Mouse (Mus musculus) layer of hippocampus, postnatal 25 days (tissue): ENCODE measurements around the gene Pkm. TPM values are rescaled to one million over a fixed set of nuclear protein-coding genes. Genes with fewer than 3 reads are reported as not detected.

Experiments
- DNase-seq, 2 experiments: peaks; one replicate each; pipeline ENCODE4 v3.0.0; 2022; ENCODE audit warnings: mixed read lengths in 2 of 2, low spot score in 1 of 2; ENCODE audit errors: extremely low spot score in 1 of 2
- total RNA-seq, 2 experiments: library from RNA; stranded (reverse); gene quantifications; 2 replicates each; pipeline ENCODE4 v1.2.3; 2021

Pkm gene
- total RNA-seq = 1,000 to 10,000 TPM; 1,212 to 1,366 TPM

DNA sequence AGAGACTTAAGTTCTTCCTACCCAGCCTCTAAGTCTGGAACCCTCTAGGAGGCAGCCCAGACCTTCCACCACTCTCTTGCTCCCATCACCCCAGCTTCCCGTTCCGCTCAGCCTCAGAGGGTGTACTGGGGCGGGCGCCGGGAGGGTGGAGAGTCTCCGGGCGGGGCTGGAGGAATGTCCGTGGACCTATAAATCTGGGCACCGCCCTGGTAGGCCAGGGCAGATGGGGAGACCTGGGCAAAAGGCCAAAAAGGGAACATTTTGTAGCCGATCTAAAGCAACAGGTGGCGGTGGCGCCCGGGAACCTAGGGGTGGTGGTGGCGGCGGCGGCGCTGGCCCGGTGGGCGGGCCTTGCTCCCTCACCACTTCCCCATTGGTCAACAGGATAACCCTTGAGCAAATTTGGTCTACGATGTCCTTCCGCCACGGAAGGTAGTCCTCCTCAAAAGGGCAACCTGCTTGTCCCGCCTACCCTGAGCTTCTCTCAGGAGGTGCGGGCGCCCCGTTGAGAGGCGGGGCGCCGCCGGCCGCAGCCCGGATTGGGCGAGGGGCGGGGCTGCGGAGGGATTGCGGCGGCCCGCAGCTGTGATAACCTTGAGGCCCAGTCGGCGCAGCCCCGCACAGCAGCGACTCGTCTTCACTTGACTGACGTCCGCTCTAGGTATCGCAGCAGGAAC is at the start of gene Pkm:
TSS of gene Pkm (plus strand) at position 411 of the 677 bp plus-strand sequence.
- peak; percentile 92 to 94 for DNase-seq

DNA sequence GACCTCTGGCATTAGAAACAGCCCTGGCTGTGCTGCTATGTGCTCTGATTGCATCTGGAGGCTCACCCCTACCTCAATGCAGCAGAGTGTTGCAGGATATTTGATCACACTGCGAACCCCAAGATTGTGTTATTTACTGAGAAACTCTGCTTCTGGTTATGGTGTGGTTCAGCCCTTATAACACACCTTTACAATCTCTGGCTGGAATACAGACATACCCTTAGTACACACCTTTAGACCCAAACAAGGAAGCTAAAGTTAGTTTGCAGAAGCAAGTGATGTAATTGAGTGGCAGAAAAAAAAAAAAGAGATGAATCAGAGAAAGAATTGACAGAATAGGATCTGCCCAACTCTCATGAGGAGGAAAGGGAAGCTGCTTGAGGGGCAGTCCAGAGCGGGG is 45.2 kb upstream of the Pkm start:
- DNase-seq = no peak

DNA sequence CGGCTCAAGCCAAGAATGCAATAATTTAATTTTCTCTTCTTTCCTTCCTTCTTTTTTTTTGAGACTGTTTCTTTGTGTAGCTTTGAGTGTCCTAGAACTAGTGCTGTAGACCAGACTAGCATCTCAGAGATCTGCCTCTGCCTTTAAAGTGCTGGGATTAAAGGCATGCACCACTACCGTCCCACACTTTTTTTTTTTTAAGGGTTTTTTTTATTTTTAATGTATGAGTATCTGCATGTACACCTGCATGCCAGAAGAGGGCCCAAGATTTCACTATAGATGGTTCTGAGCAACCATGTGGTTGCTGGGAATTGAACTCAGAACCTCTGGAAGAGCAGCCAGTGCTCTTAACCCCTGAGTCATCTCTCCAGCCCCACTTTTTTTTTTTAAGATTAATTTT is 40.4 kb upstream of the Pkm start:
- no peak for DNase-seq

DNA sequence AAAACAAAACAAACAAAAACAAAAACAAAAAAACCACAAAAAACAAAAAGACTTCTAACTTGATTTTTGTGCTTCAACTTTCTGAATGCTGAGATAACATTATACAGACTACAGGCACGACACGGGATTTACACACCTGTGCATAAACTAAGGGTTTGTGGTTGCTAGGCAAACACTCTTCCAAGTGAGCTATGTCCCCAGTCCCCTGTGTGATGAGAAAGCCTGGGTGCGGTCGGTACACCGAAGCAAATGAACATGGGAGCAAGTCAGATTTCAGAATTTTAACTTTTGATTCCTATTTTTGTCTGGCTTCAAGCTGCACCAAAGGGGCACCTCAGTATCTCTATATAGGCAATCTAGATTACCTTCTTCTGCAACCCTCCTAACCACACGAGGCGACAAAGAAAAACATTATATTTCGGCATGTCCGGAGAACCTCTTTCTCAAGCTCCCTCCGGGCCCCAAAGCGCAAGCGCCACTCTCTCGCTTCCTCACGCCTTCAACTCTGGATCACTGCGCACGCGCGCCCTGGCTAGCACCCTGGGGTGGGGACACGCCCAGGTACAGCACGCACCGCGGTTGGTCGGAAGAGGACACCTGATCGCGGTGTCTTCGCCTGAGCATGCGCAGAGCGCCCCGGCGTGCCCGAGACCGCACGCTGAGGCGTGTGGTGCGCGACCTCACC is 39.4 kb upstream of the Pkm start, which contains the start of gene Parp6:
TSS of gene Parp6 (plus strand) at position 663 of the 685 bp plus-strand sequence.
- peak; percentile 98 to 99 for DNase-seq

DNA sequence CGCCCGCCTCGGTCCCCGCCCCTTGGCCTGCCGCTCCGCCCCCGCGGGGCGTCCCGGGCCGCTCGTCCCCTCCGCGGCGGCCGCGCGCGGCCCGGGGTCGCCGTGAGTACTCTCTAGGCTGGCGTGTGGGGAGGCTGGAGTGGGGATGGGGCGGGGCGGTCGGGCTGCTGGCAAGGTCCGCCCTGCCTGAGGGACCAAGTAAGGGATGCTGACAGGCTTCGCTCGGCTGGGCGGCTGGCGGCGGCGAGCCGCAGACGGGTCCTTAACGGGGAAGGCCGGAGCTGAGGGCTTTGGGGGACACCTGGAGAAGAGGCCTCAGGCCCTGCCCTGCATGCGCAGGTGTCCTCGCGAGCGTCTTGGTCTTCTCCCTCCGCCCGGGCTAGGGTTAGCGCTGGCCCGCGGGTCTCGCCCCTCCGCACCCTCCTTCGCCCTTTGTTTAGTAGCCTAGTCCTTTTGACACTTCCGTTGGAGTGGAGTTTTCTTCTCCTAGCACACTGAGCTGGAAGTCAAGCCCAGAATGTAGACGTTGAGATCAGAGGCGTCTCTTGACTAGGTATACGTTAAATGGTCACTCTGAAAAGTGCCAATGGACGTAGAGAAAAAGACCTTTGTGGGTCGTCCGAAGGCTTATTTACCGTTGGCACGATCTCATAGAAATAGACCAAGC is 38.7 kb upstream of the Pkm start:
- DNase-seq = peak in 1 of 2 experiments; percentile 8

DNA sequence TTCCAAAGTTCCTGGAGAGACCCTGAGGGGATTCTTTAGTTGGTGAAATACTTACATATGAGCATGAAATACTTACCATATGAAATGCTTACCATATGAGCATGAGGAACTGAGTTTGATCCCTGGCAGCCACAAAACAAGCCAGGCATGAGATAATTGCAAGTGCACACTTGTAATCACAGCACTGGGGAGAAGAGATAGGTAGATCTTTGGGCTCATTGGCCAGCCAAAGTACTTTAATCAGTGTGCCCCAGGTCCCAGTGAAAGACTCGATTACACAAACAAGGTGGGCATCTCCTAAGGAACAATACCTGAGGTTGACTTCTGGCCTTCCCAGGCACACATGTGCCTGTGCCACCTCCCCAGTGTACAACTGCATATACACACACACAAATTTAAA is 17.8 kb upstream of the Pkm start:
- no peak for DNase-seq

DNA sequence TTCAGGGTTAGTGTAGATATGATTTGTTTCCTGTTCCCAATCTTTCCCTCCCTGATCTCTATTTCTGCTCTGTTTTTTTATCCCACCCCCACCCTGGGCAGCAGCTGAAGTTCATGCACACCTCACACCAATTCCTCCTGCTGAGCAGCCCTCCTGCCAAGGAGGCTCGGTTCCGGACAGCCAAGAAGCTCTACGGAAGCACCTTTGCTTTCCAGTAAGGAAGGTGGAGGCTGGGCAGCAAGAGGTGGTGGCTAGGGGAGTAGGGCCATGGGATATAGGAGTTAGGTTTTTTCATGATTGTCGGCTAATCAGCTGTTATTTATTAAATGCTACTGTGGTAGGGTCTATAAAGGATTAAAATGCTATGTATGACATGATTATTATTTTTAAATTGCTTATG is 16.2 kb upstream of the Pkm start:
- no peak for DNase-seq

DNA sequence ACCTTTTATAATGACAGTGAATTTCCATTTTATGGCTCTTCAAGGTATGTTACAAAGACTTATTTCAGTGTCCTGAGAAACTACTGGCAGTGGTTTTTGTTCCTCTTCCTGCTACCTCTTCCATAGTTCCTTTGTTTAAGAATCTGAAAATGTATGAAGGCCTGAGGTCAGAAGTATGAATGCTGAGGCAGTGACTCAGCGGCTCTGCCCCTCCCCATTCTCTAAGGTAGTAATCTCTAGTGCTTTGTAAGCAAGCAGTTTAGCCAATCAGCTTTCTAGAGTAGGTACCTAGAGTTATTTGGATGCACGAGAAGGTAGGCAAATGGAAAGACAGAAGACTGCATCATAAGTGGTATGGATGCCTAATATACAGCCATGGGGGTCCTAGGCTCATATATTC is 14.8 kb upstream of the Pkm start:
- DNase-seq = no peak

DNA sequence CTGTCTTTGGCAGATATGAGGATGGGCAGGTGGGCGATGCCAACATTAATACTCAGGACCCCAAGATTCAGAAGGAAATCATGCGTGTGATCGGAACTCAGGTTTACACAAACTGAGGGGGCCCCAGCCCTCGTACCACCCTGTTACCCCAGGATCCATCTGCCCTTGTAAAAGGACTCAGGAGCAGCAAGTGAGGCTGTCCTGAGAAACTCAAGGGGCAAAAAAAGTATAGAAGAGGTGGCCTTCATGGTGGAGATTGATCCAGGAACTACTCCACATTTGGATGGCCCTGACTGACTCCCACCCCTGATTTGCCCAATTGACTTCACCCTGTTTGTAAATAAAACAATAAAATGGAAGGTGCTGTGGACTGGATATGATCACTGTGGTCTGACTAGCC is 6.3 kb upstream of the Pkm start:
- DNase-seq = no peak

DNA sequence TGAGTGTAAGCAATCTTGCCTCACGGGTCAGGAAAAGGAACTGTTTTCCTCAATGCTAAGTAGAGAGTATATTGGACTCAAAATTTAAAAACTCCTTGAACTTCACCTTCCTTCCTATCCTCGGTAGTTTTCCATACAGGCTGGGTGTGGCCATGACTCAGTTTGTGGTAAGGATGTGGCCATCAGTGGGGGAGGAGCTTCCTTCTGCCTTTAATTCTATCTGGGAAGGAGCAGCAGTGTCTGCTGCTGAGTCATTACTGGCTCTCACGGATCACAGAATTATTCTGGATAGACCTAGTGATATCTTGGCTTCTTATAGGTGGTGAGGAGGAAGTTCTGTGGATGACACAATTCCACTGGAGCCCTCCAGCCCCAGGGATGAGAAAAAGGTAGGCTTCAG is 2.8 kb upstream of the Pkm start:
- no peak for DNase-seq

DNA sequence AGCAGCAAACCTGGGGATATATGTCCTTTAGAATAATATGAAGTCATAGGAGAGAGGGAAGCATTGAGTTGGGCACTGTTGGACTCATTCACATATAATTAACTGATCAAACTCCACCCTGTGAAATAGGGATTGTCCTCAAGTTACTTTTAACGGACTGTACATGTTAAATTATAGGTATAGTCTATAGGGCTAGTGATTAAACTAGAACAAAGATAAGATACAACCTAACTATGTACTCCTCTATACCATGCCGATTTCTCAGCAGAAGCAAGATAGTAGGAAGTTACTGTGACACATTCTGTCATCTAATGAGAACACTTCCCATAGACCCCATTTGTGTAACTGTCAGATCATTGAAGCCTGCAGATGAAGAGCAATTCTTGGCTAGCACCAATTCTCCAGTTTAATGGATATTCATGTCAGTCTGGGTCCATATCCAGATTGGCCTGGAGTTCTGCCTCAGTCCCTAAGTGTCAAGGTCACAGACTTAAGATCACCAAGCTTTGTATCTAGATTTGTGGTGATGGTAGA is 1.7 kb upstream of the Pkm start:
- no peak for DNase-seq

DNA sequence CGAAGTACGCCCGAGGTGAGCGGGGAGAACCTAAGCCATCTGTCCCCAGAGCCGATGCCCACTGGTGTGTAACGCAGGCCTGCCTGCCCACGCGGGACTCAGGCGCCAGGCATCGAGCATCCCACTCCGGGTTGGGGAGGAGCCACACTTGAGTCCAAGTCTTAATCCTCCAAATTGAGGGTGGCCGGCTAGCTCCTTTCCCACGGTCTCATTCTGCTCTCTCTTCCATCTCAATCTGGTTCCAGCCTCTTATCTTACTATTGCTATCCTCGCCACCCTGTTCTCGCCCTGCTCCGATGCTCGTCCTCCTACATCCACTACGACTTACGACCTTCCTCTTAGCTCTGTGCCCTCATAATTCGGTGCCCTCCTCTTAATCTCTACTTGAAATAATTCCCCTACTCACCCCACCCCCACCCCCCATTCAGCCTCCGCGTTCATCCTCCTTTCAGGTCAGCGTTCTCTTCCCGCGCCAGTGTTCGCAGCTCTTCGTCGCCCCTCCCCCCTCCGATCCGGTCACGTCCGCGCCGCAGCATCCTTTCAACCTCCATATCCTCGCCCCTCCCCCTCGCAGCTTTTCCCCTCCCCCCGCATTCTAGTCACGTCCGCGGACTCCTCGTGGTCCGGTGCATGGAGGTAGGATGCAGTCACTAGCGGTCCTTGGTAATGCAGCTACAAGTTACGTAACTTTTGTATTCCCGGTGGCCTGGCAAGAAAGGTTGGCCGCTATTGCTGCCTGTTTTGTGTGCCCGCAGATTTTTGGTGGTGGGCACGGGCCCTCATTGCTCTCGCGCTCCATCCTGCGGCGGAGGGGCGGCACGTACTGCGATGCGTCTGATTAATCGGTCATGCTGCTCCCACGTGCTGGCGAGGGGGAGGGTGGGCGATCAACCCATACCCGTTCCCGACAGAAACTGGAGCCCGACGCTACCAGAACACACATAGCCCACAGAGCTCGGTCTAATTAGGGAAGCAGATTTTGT is 758 bp downstream of the Pkm start:
- DNase-seq = peak; percentile 73 to 74

DNA sequence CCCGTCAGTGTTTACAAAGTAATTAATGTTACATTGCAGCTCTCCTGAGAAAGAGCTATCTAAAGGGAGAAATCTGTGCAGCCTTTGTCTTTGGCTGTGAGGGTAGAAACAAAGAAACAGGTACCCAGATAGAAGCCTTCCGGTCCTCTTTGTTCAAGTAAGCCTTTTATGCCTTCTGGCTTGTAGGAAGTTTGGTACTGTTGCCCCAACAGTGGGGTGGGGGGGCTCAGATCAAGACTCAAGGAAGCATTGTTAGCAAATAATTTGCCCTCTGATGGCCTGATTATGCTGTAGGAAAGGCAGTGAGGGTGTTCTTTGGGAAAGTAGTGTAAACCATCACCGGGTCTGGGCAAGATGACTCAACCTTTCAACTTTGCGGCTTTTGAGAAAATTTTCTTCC is 2.0 kb downstream of the Pkm start:
- DNase-seq = no peak

DNA sequence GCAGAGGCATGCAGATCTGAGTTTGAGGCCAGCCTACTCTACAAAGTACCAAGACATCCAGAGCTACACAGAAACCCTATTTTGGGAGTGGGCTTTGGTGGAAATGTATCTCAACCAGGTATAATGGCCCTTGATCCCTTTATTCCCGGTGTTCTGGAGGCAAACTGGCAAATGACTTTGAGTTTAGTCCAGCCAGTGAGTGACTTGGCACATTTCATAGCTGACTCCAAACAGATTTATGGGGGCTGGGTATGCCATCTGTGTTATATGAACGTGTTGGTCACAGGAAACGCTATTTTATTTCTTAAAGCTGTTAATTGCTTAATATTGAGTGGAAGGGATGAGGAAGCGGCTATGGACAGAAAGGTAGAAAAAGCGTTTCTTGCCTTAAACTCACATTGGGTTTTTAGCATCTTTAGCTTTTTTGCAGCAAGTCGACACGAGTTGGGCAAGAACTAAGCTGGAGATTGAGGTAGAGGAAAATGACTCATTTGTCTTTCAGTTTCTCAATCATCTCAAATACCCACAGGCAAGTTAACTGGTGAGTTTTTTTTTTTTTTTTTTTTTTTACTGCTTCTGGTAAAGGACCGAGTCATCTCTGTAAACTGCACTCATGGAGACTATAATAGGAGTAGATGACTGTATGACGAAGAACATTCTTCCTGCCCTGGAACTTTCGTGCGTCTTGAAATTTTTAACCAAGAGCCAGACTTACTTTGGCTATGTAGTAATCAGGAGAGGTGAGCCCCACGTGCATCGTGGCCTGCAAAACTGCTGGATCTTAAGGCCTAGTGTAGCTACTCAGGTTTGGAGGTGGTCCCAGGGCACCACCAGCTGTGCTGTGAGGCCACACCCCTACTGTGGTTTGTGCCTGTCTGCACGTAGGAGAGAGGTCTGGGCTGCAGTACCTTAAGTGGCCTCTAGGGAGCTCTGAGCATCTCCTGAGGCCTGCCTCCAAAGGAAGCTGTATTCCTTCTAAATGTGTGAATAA is 3.2 kb downstream of the Pkm start:
- DNase-seq = peak in 1 of 2 experiments; percentile 76

DNA sequence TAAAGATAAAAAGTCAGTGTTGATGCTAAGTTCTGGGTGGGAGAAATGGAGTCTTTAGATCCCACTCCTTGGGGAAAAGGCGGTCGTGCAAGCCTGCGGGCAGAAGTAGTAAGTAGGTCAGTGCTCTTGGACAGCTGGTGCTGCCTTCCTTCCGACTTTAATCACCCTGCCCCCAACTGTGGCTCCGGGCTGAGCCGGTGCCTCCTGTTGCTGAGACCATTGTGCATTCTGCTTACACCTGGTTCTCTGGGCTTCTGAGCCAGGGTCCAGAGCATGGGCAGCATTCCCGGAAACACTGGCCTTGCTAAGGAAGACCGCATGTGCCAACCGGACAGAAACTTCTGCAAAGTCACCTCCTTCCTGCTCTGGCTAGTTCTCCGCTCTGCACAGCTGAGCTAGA is 4.3 kb downstream of the Pkm start:
- no peak for DNase-seq

DNA sequence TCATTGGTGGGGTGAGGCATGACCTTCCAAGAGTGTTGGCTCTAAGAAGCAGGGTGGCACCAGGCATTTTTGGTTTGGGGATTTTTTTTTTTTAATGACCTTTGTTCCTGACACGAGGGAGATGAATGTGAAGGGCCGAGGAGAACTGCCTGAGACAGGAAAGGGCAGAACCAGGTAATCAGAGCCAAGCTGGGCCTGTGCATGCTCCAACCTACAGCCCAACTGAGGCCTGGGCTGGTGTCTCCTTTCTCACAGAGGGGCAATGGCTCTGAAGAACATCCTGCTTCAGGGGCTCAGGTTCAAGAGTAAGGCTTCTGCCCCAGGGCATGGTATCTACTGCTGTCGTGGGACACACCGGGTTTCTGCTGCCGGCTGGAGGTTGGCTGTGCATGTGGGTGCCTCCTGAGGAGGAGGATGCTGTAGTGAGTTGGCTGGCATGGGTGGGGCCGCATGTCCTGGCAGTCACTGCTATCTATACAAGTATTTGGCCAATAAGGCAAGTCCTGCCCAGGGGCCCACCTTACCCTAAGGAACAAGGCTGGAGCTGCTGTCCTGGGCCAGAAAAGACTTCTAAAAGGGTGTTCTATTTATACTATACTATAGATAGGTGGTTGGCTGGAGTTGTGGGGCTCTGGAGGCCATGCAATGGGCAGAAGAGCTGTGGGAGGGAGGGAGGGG is 5.3 kb downstream of the Pkm start:
- no peak for DNase-seq

DNA sequence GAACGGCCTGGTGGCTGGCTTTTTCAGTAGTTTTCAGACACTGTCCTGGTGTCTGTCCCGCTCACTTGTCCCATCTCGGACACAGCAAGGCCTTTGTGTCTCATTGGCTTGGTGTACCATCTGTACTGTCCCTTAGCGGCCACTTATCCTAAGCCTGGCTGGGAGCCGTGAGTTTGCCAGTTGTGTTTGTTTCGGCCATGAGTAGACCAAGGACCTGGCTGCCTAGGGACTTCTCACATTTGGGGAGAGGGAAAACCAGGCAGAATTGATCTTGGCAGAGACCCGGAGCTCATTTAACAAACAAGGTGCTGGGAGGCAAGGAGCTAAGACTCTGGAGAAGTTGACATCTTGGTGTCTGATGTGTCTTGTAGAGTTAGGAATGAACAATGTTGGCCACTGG is 7.1 kb downstream of the Pkm start:
- DNase-seq = no peak

DNA sequence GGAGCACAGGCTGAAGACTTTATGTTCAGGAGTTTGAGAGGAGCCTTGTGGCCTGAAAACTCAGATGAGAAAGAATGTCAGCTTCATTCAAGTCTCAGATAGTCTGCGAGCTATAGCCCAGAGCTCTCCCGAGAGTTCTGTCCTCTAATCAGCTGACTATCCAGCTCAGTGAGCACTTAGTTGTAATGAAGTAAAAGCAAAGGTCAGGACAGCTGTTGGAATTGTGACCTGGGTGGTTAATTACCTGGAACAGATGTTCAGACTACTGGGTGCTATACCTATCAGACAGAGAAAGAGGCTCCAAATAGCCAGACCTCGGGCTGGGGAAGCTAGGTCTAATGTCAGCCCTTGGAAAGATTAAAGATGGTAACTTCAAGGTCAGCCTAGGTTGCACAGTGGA is 7.8 kb downstream of the Pkm start:
- DNase-seq = no peak
